Mouse (Mus musculus) liver, embryonic 15.5 days (tissue): ENCODE measurements around the gene 4930402H24Rik. TPM values are rescaled to one million over a fixed set of nuclear protein-coding genes. Genes with fewer than 3 reads are reported as not detected.

Experiments used
- ATAC-seq: fragments of 200-750 bp; cut with Nextera tagmentation; 2 replicates; pipeline ENCODE4 v1.8.0; 2017; ENCODE audit warnings: moderate number of reproducible peaks, mild to moderate bottlenecking, moderate library complexity; ENCODE audit not compliant: insufficient read depth
- H3K27ac ChIP-seq: fragments of 300-500 bp; sonication (generic); replicated peaks from 2 replicates; pipeline ENCODE4 v1.5.1; 2015; ENCODE audit warnings: mild to moderate bottlenecking, inconsistent platforms
- H3K27me3 ChIP-seq: fragments of 300-500 bp; sonication (generic); 2 replicates; pipeline ENCODE4 v1.6.1; 2015; ENCODE audit warnings: mild to moderate bottlenecking, inconsistent platforms
- H3K36me3 ChIP-seq: fragments of 300-500 bp; sonication (generic); replicated peaks from 2 replicates; pipeline ENCODE4 v1.6.1; 2015; ENCODE audit warnings: moderate library complexity, mild to moderate bottlenecking, inconsistent platforms
- H3K4me1 ChIP-seq: fragments of 300-500 bp; sonication (generic); replicated peaks from 2 replicates; pipeline ENCODE4 v1.6.1; 2015; ENCODE audit warnings: inconsistent platforms
- H3K4me2 ChIP-seq: fragments of 300-500 bp; sonication (generic); 2 replicates; pipeline ENCODE4 v1.6.1; 2015; ENCODE audit warnings: moderate library complexity, mild to moderate bottlenecking, inconsistent platforms
- H3K4me3 ChIP-seq: fragments of 300-500 bp; sonication (generic); replicated peaks from 2 replicates; pipeline ENCODE4 v1.5.1; 2015; ENCODE audit warnings: mild to moderate bottlenecking, inconsistent platforms
- H3K9ac ChIP-seq: fragments of 300-500 bp; sonication (generic); 2 replicates; pipeline ENCODE4 v1.6.1; 2015; ENCODE audit warnings: moderate library complexity, mild to moderate bottlenecking, inconsistent platforms
- H3K9me3 ChIP-seq: fragments of 300-500 bp; sonication (generic); replicated peaks from 2 replicates; pipeline ENCODE4 v1.6.1; 2016; ENCODE audit warnings: inconsistent platforms
- WGBS: fragments of 180-500 bp; shearing (Covaris S2); methylation state at CpG from one replicate; pipeline ENCODE4 v1.1.7; 2015; ENCODE audit warnings: mixed read lengths; ENCODE audit not compliant: insufficient replicate concordance; 5-methylcytosine and 5-hydroxymethylcytosine counted together
- polyA plus RNA-seq: library from polyadenylated mRNA; unstranded; fragments of >200 nt; fragmentation: Nextera tagmentation; extraction: Ambion mirVana; gene quantifications from 2 replicates; pipeline ENCODE4 v1.2.1, GENCODE M21; 2015

The 4930402H24Rik gene
- polyA plus RNA-seq, 1 experiment from 2014 or later: 9.8 TPM

DNA sequence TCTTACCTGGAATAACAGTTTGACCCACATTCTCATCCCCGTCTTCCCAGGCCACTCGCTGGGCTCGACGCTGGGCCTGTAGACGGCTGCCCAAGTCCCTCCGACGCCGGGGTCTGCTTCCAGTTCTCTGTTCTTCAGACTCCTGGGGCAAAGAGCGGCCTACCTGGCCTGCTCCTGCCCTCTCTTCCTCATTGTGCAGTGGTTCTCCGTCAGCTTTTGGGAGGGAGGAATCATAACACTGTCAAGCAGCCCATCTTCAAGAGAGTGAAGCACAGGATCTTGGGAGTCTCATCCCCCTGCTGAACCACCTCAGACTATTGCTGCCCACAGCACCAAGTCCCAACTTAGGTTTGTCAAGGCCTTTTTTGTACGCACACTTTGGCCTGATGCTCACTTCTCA lies 242.9 kb downstream of the 4930402H24Rik start:
- Histone ChIP-seq H3K4me1 (peaks cover 41% of the 10 kb centered on the region), H3K4me3 (peak overlapping the region; percentile 72), H3K4me2 (peak overlapping the region; percentile 87), H3K9ac (peak overlapping the region; percentile 82), H3K36me3 (peaks cover 43% of the 10 kb centered on the region), H3K27me3 (no peaks in the 10 kb centered on the region), H3K27ac (peak overlapping the region; percentile 97), H3K9me3 (no peaks in the 10 kb centered on the region)
- 89% methylated on average over 11 of the region's 11 CpGs for WGBS
- no peak for ATAC-seq

DNA sequence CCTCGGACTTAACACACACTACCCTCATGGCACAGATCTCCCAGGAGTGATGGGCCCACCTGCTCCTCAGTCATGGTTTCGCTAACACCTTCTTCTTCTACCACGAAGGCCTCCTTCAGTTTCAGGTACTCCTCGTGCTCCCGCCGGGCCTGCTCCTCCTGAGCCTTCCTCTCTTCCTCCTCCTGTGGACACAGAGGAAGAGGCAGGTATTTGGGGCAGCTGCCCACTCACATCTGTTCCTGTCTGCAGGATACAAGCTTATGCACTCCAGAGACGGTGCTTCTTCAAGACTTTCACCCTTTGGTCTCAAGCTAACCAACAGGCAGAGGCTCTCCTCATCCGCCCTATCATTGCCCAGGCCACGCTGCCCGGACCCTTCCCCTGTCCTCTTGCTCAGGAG lies 247.7 kb downstream of the 4930402H24Rik start:
- Histone ChIP-seq H3K4me2 (no peak overlapping the region), H3K9me3 (no peaks in the 10 kb centered on the region), H3K27me3 (no peaks in the 10 kb centered on the region), H3K4me1 (peaks cover 52% of the 10 kb centered on the region), H3K9ac (0 out of 2 replicates have a peak overlapping the region, but pooled peaks have one; percentile 3), H3K4me3 (no peak overlapping the region), H3K27ac (no peak overlapping the region), H3K36me3 (peaks cover 90% of the 10 kb centered on the region)
- ATAC-seq: no peak
- 88% methylated on average over 10 of the region's 10 CpGs for WGBS

DNA sequence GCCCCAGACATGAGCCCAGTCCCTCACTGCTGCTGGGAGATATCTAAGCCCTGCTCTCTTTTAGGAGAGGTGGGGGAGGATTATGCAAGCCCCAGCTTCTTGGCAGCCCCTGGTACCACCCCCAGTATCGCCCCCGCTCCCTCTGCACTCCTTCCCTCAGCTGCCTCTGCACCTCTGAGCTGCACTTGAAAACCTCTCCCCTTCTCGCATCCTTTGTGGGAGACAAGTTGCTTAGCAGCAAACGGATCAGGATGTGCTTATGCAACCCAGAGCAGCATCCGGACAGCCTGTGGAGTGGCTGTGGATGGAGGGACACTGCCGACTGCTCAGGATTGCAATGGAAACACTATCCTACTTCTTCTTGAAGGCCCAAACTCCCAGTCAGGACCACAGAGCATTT lies 248.7 kb downstream of the 4930402H24Rik start:
- 80% methylated on average over 6 of the region's 6 CpGs for WGBS
- Histone ChIP-seq H3K27ac (peak overlapping the region; percentile 29; the same call in 1 of the 2 replicates), H3K4me2 (no peak overlapping the region), H3K9ac (no peak overlapping the region), H3K36me3 (peaks cover 94% of the 10 kb centered on the region), H3K4me1 (peaks cover 46% of the 10 kb centered on the region), H3K9me3 (no peaks in the 10 kb centered on the region), H3K27me3 (no peaks in the 10 kb centered on the region), H3K4me3 (no peak overlapping the region)
- no peak for ATAC-seq

DNA sequence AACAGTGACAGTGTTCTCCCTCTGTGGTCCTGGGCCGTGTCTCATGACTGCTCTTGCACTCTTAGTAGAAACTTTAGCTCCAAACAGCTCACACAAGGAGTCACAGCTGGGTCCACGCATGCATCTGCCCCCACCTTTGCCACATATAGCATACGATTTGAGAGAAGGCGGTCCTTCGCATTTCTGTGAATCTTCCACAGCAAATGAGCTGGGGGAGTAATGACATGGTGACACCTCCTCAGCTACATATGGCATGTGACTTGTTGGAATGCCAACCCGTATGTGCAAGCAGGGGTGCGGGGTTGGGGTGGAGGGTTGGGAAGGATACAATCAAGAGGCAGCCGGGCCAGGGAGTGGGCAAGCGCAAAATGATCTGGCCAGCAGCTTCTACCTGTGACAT lies 249.7 kb downstream of the 4930402H24Rik start:
- peaks cover 87% of the 10 kb centered on the region for H3K36me3 ChIP-seq
- H3K4me2 ChIP-seq: 0 out of 2 replicates have a peak overlapping the region, but pooled peaks have one; percentile 59
- 90% methylated on average over 9 of the region's 9 CpGs for WGBS

More for the DNA sequence above, 249.7 kb downstream of the 4930402H24Rik start:
- Histone ChIP-seq H3K27ac (peak overlapping the region; percentile 89), H3K27me3 (no peaks in the 10 kb centered on the region), H3K4me3 (no peak overlapping the region), H3K9ac (0 out of 2 replicates have a peak overlapping the region, but pooled peaks have one; percentile 31), H3K4me1 (peaks cover 42% of the 10 kb centered on the region), H3K9me3 (no peaks in the 10 kb centered on the region)
- ATAC-seq: no peak

Other genes with a start within 250 kb of the 4930402H24Rik start
- 40.6 and 43.8 TPM in 2 replicates for gene Ddrgk1, start 241.7 kb downstream of the 4930402H24Rik start, polyA plus RNA-seq
- 41.0 and 44.8 TPM in 2 replicates for gene Itpa, start 238.8 kb downstream of the 4930402H24Rik start, polyA plus RNA-seq
- gene Slc4a11, start 208.9 kb downstream of the 4930402H24Rik start, polyA plus RNA-seq: 0.08 and 0.14 TPM in 2 replicates
- 2.2 and 3.0 TPM in 2 replicates for gene Atrn, start 89 bp upstream of the 4930402H24Rik start, polyA plus RNA-seq
- 0.23 and 0.37 TPM in 2 replicates for gene Gfra4, start 136.7 kb upstream of the 4930402H24Rik start, polyA plus RNA-seq
- gene Adam33, start 157.4 kb upstream of the 4930402H24Rik start, polyA plus RNA-seq: 0.62 and 0.86 TPM in 2 replicates
- gene Siglec1, start 180.4 kb upstream of the 4930402H24Rik start, polyA plus RNA-seq: 1.5 and 1.7 TPM in 2 replicates
- 1.8 and 1.9 TPM in 2 replicates for gene Hspa12b, start 220.9 kb upstream of the 4930402H24Rik start, polyA plus RNA-seq
- gene Gm11037, start 227.1 kb upstream of the 4930402H24Rik start, polyA plus RNA-seq: not detected in 2 replicates